Mouse (Mus musculus) small intestine, adult 2 months (tissue): Measurements from ENCODE around the gene Sipa1l1.

ENCODE experiments used
- CTCF ChIP-seq: fragments of 200-500 bp; IDR thresholded peaks from 2 replicates; pipeline ENCODE4 v1.5.1; 2012; ENCODE audit warnings: low read depth, mild to moderate bottlenecking, control low read depth, inconsistent platforms, low read length, moderate library complexity, mixed read lengths; ENCODE audit not compliant: insufficient replicate concordance, insufficient read length; ENCODE audit errors: extremely low read depth
- POLR2A ChIP-seq: fragments of 200-500 bp; IDR thresholded peaks from 2 replicates; pipeline ENCODE4 v1.6.1; 2012; ENCODE audit warnings: low read depth, mild to moderate bottlenecking, control low read depth, inconsistent platforms, low read length, moderate library complexity

- TF ChIP-seq CTCF (no peak), POLR2A (no peak)
Observed at GRCm38 (mm10) chr12:82186740-82187139, 17.6 kb downstream of the Sipa1l1 start.
